Mouse (Mus musculus) hindbrain, embryonic 14.5 days (tissue): ENCODE results near the gene Scimp. TPM values are rescaled to one million over a fixed set of nuclear protein-coding genes. Genes with fewer than 3 reads are reported as not detected.
"Not testable (repeated sequence)": the region's sequence is repeated elsewhere in the genome, so short reads cannot be mapped to it uniquely, and the experiment has no call there.

Experiments
- ATAC-seq: fragments of 200-750 bp; cut with Nextera tagmentation; 2 replicates; pipeline ENCODE4 v1.8.0; 2017; ENCODE audit warnings: moderate number of reproducible peaks, mild to moderate bottlenecking, moderate TSS enrichment, moderate library complexity; ENCODE audit not compliant: low FRiP score
- DNase-seq: peaks from one replicate; pipeline ENCODE4 v3.0.0-alpha.2; 2015; ENCODE audit warnings: low spot score
- H3K27ac ChIP-seq: fragments of 300-500 bp; sonication (generic); 2 replicates; pipeline ENCODE4 v1.5.1; 2014; ENCODE audit warnings: mild to moderate bottlenecking, moderate library complexity
- H3K27me3 ChIP-seq: fragments of 300-500 bp; sonication (generic); 2 replicates; pipeline ENCODE4 v1.6.1; 2014; ENCODE audit warnings: mild to moderate bottlenecking, low read length, mixed read lengths; ENCODE audit not compliant: control insufficient read depth, insufficient read depth
- H3K36me3 ChIP-seq: fragments of 300-500 bp; sonication (generic); replicated peaks from 2 replicates; pipeline ENCODE4 v1.6.1; 2014; ENCODE audit not compliant: control insufficient read depth, insufficient read depth
- H3K4me1 ChIP-seq: fragments of 300-500 bp; sonication (generic); replicated peaks from 2 replicates; pipeline ENCODE4 v1.6.1; 2014; ENCODE audit warnings: antibody characterized with exemption, low read length, mixed read lengths; ENCODE audit not compliant: control insufficient read depth, insufficient read depth
- H3K4me2 ChIP-seq: fragments of 300-500 bp; sonication (generic); replicated peaks from 2 replicates; pipeline ENCODE4 v1.6.1; 2014; ENCODE audit warnings: mild to moderate bottlenecking, moderate library complexity
- H3K4me3 ChIP-seq: fragments of 300-500 bp; sonication (generic); replicated peaks from 2 replicates; pipeline ENCODE4 v1.5.1; 2014; ENCODE audit warnings: mild to moderate bottlenecking, low read length
- H3K9ac ChIP-seq: fragments of 300-500 bp; sonication (generic); 2 replicates; pipeline ENCODE4 v1.6.1; 2014
- H3K9me3 ChIP-seq: fragments of 300-500 bp; sonication (generic); 2 replicates; pipeline ENCODE4 v1.6.1; 2016; ENCODE audit warnings: low read length; ENCODE audit not compliant: control insufficient read depth
- WGBS: fragments of 180-500 bp; shearing (Covaris S2); extraction: QIAGEN DNeasy Blood & Tissue Kit; methylation state at CpG from one replicate; pipeline ENCODE4 v1.1.7; 2014; 5-methylcytosine and 5-hydroxymethylcytosine counted together
- polyA plus RNA-seq: library from polyadenylated mRNA; unstranded; fragments of >200 nt; fragmentation: Nextera tagmentation; extraction: Ambion mirVana; gene quantifications from 2 replicates; pipeline ENCODE4 v1.2.1, GENCODE M21; 2014

The Scimp gene
- polyA plus RNA-seq, 1 experiment from 2014 or later = not detected

DNA sequence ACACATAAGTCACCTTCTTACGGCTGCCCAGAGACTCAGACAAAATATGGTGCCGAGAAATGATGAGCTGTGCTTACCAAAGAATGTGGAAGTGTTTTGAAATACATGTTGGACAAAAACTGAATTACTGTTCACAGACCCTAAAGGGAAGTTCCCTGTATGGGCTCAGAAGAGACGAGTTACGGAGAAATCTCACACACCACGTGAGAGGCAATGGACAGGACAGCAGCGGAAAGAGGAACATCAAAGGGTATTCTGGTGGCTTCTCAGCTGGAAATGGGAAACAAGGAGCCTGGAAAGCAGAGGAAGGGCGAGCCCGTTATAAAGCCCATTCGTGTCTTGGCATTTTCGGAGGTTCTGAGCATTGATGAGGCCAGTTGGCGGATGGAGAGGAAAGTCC lies 25.3 kb downstream of the Scimp start:
- WGBS = 73% methylated on average over 11 of the region's 11 CpGs
- Histone ChIP-seq H3K9me3 (no peaks in the 10 kb centered on the region), H3K4me1 (no peaks in the 10 kb centered on the region), H3K27ac (no peak overlapping the region), H3K36me3 (no peaks in the 10 kb centered on the region), H3K9ac (no peak overlapping the region), H3K4me3 (no peak overlapping the region), H3K4me2 (no peak overlapping the region), H3K27me3 (no peaks in the 10 kb centered on the region)
- DNase-seq (no peak), ATAC-seq (no peak)

GRCm38 (mm10) chr11:70785908-70786307 lies 26.5 kb downstream of the Scimp start:
- 78% methylated on average over 2 of the region's 2 CpGs for WGBS
- Histone ChIP-seq H3K4me1 (no peaks in the 10 kb centered on the region), H3K9ac (no peak overlapping the region), H3K27ac (no peak overlapping the region), H3K27me3 (no peaks in the 10 kb centered on the region), H3K9me3 (no peaks in the 10 kb centered on the region), H3K4me3 (no peak overlapping the region), H3K4me2 (no peak overlapping the region), H3K36me3 (no peaks in the 10 kb centered on the region)
- DNase-seq (no peak), ATAC-seq (no peak)

DNA sequence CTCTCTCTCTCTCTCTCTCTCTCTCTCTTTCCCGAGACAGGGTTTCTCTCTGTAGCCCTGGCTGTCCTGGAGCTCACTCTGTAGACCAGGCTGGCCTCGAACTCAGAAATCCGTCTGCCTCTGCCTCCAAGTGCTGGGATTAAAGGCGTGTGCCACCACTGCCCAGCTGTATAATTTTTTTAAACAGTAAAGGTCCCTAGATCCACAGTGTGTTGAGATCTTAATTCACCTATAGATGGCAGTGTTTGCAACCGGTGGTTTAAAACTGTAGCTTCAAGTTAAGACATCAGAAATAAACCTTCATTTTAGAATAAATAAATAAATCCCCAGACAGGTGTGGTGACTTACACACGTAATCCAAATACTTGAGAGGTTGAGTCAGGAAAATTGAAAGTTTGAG lies 34.3 kb downstream of the Scimp start:
- WGBS = 32% methylated on average over 6 of the region's 6 CpGs
- H3K4me3 ChIP-seq, H3K27ac ChIP-seq, H3K4me2 ChIP-seq, H3K27me3 ChIP-seq, ATAC-seq, H3K9ac ChIP-seq, H3K9me3 ChIP-seq, H3K4me1 ChIP-seq: not testable (repeated sequence)
- peak; percentile 60 for DNase-seq
- peaks cover 19% of the 10 kb centered on the region; the same call in 1 of the 2 replicates for H3K36me3 ChIP-seq

- no peak for ATAC-seq
- Histone ChIP-seq H3K4me1 (peaks cover 5% of the 10 kb centered on the region; the same call in 1 of the 2 replicates), H3K27ac (no peak overlapping the region), H3K9me3 (no peaks in the 10 kb centered on the region), H3K27me3 (no peaks in the 10 kb centered on the region), H3K36me3 (peaks cover 24% of the 10 kb centered on the region; the same call in 1 of the 2 replicates), H3K9ac (no peak overlapping the region), H3K4me2 (no peak overlapping the region), H3K4me3 (no peak overlapping the region)
- DNase-seq = no peak
- 70% methylated on average over 6 of the region's 6 CpGs for WGBS
Measured at GRCm38 (mm10) chr11:70777634-70778033, 34.8 kb downstream of the Scimp start.

GRCm38 (mm10) chr11:70776830-70777571 lies 35.4 kb downstream of the Scimp start:
- no peak overlapping the region for H3K4me3 ChIP-seq
- no peak overlapping the region for H3K4me2 ChIP-seq
- no peak overlapping the region for H3K27ac ChIP-seq
- H3K27me3 ChIP-seq = no peaks in the 10 kb centered on the region
- peak; percentile 73; the same call in 1 of the 2 replicates for ATAC-seq
- peaks cover 5% of the 10 kb centered on the region; the same call in 1 of the 2 replicates for H3K4me1 ChIP-seq
- DNase-seq = peak; percentile 77
- WGBS = 31% methylated on average over 17 of the region's 17 CpGs
- H3K9me3 ChIP-seq = no peaks in the 10 kb centered on the region
- H3K9ac ChIP-seq = no peak overlapping the region; the same call in 1 of the 2 replicates
- peaks cover 30% of the 10 kb centered on the region for H3K36me3 ChIP-seq

DNA sequence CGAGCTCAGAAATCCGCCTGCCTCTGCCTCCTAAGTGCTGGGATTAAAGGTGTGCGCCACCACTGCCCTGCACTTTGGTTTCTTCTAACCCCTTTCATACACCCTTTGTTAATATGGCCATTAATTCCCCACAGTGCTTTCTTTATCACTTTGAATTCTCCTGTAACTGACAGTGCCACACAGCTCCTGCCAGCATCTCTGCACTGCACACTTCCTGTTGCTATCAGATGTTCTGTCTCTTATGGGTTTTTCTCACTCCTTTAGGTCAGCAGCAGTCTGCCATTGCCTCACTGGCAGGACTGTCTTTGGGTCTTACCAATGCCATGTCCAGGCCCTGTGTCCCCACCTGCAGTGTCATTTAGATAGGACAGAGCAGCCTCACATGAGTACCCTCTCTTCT lies 41.6 kb downstream of the Scimp start:
- Histone ChIP-seq H3K36me3 (peaks cover 48% of the 10 kb centered on the region), H3K9me3 (no peaks in the 10 kb centered on the region), H3K4me1 (no peaks in the 10 kb centered on the region), H3K27me3 (no peaks in the 10 kb centered on the region), H3K9ac (no peak overlapping the region), H3K4me3 (no peak overlapping the region), H3K4me2 (no peak overlapping the region), H3K27ac (no peak overlapping the region)
- ATAC-seq (no peak), DNase-seq (no peak)
- WGBS = 92% methylated on average over 3 of the region's 3 CpGs

- Histone ChIP-seq H3K27ac (no peak overlapping the region), H3K9me3 (no peaks in the 10 kb centered on the region), H3K27me3 (no peaks in the 10 kb centered on the region), H3K36me3 (peaks cover 8% of the 10 kb centered on the region), H3K4me1 (peaks cover 18% of the 10 kb centered on the region), H3K4me2 (no peak overlapping the region), H3K4me3 (no peak overlapping the region), H3K9ac (no peak overlapping the region)
- no peak for ATAC-seq
- 88% methylated on average over 16 of the region's 16 CpGs for WGBS
- no peak for DNase-seq
Measured at GRCm38 (mm10) chr11:70765776-70766445, 46.5 kb downstream of the Scimp start.

DNA sequence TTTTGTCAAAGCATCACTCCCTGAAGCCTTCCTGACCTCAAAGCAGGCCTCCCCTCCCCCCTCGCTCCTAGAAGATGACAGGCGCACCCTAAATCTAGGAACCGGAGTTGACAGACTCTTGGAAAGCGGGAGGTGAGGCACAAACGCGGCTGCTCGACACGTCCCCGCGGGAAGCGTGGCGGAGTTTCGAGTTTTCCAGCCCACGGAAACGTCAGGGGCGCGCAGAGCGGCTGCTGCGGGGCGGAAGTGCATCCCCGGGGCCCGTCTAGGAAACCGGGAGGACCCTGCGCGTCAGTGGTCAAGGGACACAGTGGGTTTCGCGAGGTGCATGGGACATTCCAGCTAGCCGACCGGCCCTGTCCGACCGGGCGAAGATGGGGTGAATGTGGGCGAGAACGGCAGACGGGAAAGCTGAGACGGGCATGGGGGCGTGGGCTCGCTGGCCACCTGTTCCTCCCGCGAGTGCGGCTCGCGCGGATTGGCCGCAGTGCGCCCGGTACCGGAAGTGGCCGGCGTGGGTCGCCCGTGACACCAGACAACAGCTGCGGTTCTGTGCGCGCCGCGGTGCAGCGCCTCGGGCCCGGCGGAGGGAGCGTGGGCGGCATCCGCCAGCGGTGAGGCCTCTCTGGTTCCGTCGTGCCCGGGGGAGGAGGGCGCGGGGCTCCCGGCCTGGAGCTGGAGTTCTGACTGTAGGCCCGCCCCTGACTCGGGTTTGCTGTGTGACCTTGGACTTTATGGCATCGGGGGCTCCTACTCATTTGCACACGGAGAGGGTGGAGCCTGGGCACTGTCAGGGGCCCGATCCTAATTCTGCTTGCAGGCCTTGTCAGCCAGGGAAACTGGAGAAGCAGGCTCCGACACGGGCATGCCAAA lies 48.2 kb downstream of the Scimp start, which contains the start of gene Zfp3:
Zfp3 (plus strand) TSS at position 274 of the 873 bp plus-strand sequence.
- Histone ChIP-seq H3K27ac (peak within 1 kb of the TSS; percentile 83), H3K4me2 (peak within 1 kb of the TSS; percentile 84), H3K27me3 (no peaks in the 10 kb centered on the region), H3K36me3 (peaks cover 6% of the 10 kb centered on the region; the same call in 1 of the 2 replicates), H3K4me3 (peak within 1 kb of the TSS; percentile 77), H3K9me3 (no peaks in the 10 kb centered on the region), H3K4me1 (peaks cover 18% of the 10 kb centered on the region), H3K9ac (peak within 1 kb of the TSS; percentile 83)
- under 1% methylated on average over 78 of the region's 78 CpGs for WGBS
- peak; percentile 88 for ATAC-seq
- DNase-seq = peak; percentile 65

DNA sequence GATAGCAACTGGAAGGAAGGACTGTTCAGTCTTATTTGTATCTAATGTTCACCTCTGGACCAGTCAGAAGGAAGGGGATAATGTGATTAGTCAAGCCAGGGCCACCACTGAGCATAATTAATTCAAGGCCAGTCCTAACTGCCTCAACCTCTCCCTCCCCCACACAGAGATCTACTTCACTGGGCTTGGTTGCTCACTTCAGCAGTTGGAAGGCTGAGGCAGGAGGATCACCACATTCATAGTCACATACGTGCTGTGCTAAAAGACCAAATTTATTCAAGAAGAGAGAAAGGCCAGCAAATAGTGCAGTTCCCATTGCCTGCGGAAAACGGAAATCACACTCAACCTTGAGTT lies 48.8 kb downstream of the Scimp start:
- WGBS = 27% methylated on average over 3 of the region's 3 CpGs
- peak; percentile 51 for DNase-seq
- Histone ChIP-seq H3K4me3 (peak overlapping the region; percentile 77), H3K27me3 (no peaks in the 10 kb centered on the region), H3K9ac (peak overlapping the region; percentile 83), H3K27ac (peak overlapping the region; percentile 83), H3K9me3 (no peaks in the 10 kb centered on the region), H3K4me2 (peak overlapping the region; percentile 84), H3K4me1 (peaks cover 18% of the 10 kb centered on the region), H3K36me3 (peaks cover 6% of the 10 kb centered on the region; the same call in 1 of the 2 replicates)
- no peak for ATAC-seq
